Mouse (Mus musculus) forelimb bud, embryonic 11.5 days (tissue): ENCODE measurements around the gene Tob1.

ENCODE experiments used
- DNase-seq: peaks from one replicate; pipeline ENCODE4 v3.0.0-alpha.2; 2012; ENCODE audit warnings: low read depth, low spot score

Gene Tob1

GRCm38 (mm10) chr11:94229207-94229960 lies 18.1 kb downstream of the Tob1 start:
- DNase-seq = no peak

- DNase-seq = no peak
Observed at GRCm38 (mm10) chr11:94230244-94230643, 19.0 kb downstream of the Tob1 start.

GRCm38 (mm10) chr11:94231821-94232552 lies 20.7 kb downstream of the Tob1 start:
- DNase-seq = no peak

DNA sequence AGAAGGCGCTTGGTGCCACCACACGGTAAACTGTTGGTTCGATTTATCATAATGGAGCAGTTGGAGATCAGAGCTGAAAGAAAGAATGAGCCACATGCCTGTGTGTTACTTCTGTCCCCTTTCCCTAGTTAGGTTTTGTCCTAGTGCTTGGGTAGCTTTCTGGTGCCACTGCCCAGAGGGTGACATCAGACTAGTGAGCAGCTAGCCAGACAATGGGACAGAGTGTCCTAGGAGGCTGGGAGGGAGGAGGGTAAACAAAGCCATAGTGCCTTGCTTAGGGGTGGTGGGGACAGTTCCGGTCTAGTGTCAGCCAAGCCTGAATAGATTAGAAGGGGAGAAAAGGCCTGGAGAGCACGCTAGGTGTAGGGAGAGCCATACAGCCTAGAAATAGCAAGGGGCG lies 22.2 kb downstream of the Tob1 start:
- no peak for DNase-seq

- DNase-seq = no peak
Observed at GRCm38 (mm10) chr11:94234380-94234779, 23.1 kb downstream of the Tob1 start.

DNA sequence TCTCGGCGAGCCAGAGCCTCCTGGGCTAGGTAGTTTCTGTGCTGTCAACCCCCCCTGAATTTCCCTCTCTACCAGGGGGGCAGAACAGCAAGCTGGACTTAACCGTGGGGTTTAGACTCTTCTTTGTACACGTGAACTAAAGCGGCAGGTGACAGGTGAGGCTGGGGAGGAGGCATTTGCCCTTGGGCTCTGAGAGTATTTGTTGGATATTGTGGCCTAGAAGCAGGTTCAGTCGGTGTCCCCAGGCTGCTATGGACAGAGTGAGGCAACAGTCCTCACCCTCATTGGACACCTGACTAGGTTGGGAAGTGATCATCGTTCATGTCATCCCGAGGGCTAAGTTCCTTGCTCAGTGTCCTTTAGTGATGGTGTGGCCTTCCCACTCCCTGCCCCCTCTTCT lies 23.6 kb downstream of the Tob1 start:
- no peak for DNase-seq

- peak; percentile 87 for DNase-seq
Observed at GRCm38 (mm10) chr11:94236074-94236473, 24.8 kb downstream of the Tob1 start.

- no peak for DNase-seq
Observed at GRCm38 (mm10) chr11:94238786-94239185, 27.5 kb downstream of the Tob1 start.

DNA sequence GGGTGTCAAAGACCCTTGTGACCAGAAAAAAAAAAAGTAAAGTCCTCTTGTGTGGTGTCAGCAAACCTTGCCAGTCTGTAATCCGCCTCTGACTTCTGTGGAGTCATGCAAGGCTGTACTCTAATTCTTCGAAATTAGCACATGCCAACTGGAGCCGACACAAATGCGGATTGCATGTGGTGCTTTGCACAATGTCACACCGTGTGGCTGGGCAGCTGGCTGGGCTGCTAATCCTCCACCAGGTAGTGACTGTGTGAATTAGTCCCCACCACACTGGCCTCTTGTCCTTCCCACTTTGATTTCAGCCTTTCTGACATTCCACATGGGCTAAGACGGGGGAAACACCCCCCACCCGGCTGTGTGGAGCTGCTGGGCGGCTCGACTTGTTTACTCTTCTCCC lies 28.5 kb downstream of the Tob1 start:
- DNase-seq = no peak

DNA sequence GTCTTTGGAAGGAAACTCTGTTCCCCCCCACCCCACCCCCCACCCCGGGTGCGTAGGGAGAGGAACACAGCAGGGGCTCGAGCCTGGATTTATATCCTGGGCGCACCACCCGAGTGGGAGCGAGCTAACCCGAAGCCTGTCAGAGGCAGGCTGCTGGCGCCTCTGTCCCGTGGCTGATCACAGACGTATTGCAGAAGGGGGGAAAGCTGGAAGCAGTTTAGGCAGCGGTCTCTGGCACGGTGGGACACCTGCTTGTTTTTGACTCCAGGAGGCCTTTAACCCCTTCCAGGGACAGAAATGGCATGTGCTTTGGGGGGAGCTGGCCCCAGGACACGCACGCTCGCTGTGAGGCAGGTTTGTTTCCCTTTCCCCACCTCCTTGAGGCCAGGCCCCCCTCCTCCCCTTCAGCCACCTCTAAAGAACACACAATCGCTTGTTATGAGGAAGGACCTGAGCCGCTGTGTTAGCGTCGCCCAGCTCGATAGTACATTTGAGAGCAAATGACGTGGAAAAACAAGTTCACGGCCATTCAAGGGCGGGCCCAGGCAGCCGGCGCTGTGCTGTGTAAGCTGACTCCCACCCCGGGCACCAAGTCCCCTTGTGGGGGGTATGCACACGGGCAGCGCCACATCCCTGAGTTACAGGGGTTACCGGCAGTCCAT lies 31.6 kb downstream of the Tob1 start:
- DNase-seq = peak; percentile 84

GRCm38 (mm10) chr11:94243422-94244180 lies 32.3 kb downstream of the Tob1 start:
- no peak for DNase-seq

DNA sequence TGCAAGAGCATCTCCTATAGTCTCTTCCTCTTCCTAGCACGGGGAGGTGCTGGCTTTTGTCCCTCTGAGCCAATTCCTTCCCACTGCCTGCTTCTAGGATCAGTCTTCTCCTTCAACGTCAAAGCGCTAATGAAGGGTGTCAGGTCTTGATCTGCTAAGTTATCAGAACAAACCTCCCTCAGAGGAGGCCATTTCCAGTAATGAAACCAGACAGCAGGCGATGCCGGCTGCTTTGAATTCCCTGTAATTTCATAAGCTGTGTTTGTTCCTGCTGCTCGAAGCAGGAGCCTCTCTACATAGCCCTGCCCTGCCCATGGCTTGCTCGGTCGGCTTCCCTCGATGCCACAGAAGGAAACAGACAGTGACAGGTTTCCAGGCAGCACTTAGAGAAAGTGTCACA lies 33.1 kb downstream of the Tob1 start:
- DNase-seq = no peak

DNA sequence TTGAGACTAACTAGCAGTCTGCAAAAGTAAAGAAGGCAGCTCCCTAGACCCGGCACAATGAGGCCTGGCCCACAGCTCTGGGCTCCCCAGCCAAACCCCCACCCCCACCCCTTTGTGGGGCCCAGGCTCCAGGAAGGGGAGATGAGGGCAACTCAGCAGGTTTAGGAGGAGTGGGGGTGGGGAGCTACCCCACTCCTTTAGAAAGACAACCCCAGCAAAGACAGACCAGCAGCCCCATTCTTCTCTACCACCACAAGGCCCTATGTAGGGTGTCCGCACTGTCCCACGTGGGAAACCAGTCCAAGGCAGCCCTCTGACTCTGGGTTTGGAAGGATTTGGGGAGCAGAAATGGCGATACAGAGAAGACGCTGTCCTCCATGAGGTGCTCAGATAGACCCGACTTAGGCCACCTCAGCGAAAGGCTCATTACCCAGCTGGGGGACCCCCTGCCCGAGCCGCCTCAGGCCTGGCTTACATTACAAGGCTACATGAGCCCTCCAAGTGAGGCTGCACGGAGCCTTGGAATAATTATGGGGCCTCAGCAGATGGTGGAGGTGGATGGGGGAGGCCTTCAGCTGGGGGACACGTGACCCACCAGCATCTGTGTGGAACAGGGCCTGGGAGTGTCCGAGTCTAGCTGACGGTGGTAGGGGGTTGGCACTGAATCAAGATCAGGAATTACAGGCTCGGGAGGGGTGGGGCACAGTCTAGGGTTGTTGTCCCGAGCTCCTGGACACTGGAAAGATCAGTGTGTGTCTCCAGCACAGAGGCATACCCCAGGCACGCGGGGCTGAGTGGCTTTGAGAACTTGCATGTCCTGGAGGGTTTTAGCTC lies 34.9 kb downstream of the Tob1 start, which contains the start of gene Wfikkn2:
Gene Wfikkn2 (minus strand): TSS at position 51 of the 834 bp plus-strand sequence.
- peak; percentile 91 for DNase-seq

GRCm38 (mm10) chr11:94246789-94247061 lies 35.5 kb downstream of the Tob1 start:
- no peak for DNase-seq

GRCm38 (mm10) chr11:94253156-94253555 lies 41.9 kb downstream of the Tob1 start:
- no peak for DNase-seq

GRCm38 (mm10) chr11:94253691-94254090 lies 42.4 kb downstream of the Tob1 start:
- no peak for DNase-seq

- DNase-seq = no peak
Observed at GRCm38 (mm10) chr11:94255733-94256132, 44.5 kb downstream of the Tob1 start.

- DNase-seq = no peak
Observed at GRCm38 (mm10) chr11:94257987-94258386, 46.7 kb downstream of the Tob1 start.

GRCm38 (mm10) chr11:94259814-94260213 lies 48.6 kb downstream of the Tob1 start:
- DNase-seq = no peak

DNA sequence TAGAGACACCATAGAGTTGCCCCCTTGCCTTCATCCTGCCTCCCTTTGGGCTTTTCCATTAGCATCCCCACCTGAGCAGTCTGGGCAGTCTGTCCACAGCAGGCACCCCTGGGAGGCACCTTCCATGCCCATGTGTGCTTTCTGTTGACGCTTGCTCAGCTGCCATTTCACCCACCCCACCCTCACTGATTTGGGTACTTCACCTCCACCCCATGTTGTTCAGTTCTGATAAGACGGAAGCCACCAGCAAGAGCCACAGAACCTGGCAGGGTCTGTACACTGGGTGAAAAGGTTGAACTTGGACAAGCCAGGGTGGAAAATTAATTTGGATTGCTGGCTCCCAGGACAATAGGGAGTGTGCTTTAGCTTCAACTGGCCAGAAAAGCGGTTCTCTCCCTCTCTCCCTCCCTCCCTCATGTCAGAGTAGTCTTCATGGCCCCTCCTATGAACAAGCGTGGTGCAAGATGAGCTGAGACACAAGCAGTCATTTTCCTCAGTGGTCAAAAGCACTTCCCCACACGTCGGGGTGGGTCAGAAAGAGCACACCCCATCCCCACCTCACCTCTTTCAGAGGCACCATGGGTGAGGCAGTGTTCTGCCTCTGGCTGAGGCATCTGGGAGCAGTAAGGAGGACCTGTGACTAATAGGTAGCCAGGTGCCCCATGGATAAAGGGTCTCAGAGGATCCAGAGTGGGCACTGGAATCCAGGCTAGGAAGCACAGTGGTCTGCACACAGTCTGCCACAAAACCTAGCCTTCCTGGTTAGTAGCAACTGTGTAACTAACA lies 50.5 kb downstream of the Tob1 start:
- no peak for DNase-seq
